Comparison of ENCODE assay signal across 25 mouse cellular contexts in genomic region chr3:83013951-83014350, GRCm38 (mm10). TPM values are rescaled to one million over a fixed set of nuclear protein-coding genes. Genes with fewer than 3 reads are reported as not detected.
DNase-seq lines count a peak whose midpoint lies in the region; ATAC-seq and TF ChIP-seq lines count a peak whose summit lies in the region.
"Had no signal": no experiment of that assay in that cellular context is flagged by ENCODE, and none has a peak within 500 bp of the region (broad histone marks: within the 10 kb centered on the region; RNA-seq: fewer than 3 reads in every experiment).

No protein-coding gene starts in this region.

- no peaks in the 10 kb centered on the region for H3K27me3 ChIP-seq in heart, adult 2 months (ENCODE audit: control insufficient read depth, insufficient read depth, low read length)
- H3K27me3 ChIP-seq in liver, adult 2 months (ENCODE audit: control insufficient read depth, insufficient read depth, low read length), result no peaks in the 10 kb centered on the region
- no peaks in the 10 kb centered on the region for H3K27me3 ChIP-seq in liver, embryonic 11.5 days (replicated peaks; ENCODE audit: control insufficient read depth, insufficient read depth, low read length)
- no peaks in the 10 kb centered on the region for H3K27me3 ChIP-seq in liver, postnatal 0 days (ENCODE audit: insufficient read depth, low read length)
- H3K27me3 ChIP-seq in midbrain, embryonic 11.5 days (ENCODE audit: control insufficient read depth, insufficient read depth, low read length), result no peaks in the 10 kb centered on the region
- no peaks in the 10 kb centered on the region for H3K27me3 ChIP-seq in midbrain, embryonic 10.5 days (ENCODE audit: low read depth, poor library complexity, severe bottlenecking)
- H3K27me3 ChIP-seq: CH12.LX had no signal

- WGBS in heart, adult 2 months, result 86% methylated on average over 10 of the region's 10 CpGs
- WGBS in liver, adult 2 months, result 25% methylated on average over 10 of the region's 10 CpGs
- WGBS in liver, embryonic 11.5 days, result 85% methylated on average over 10 of the region's 10 CpGs
- WGBS in liver, postnatal 0 days (ENCODE audit: insufficient replicate concordance), result 74% methylated on average over 10 of the region's 10 CpGs
- 86% methylated on average over 10 of the region's 10 CpGs for WGBS in midbrain, embryonic 11.5 days
- 90% methylated on average over 10 of the region's 10 CpGs for WGBS in midbrain, embryonic 10.5 days

- ATAC-seq in liver, embryonic 11.5 days (replicated peaks; ENCODE audit: low FRiP score), result no peak
- ATAC-seq in liver, postnatal 0 days, result no peak
- no peak for ATAC-seq in midbrain, embryonic 11.5 days (ENCODE audit: low FRiP score)
- ATAC-seq: activated CD4-positive, CD25-positive, alpha-beta regulatory T cell, adult 4 months; CD4-positive, CD25-positive, alpha-beta regulatory T cell, adult 4 months; Patski had no signal

- H3K27ac ChIP-seq in heart, adult 2 months, result no peak overlapping the region
- H3K27ac ChIP-seq in liver, adult 2 months (replicated peaks; ENCODE audit: insufficient read depth, low read depth, low read length), result no peak overlapping the region; the same call in 1 of the 2 replicates
- H3K27ac ChIP-seq in liver, embryonic 11.5 days (ENCODE audit: low read depth, low read length), result no peak overlapping the region
- no peak overlapping the region for H3K27ac ChIP-seq in liver, postnatal 0 days (ENCODE audit: low read depth)
- H3K27ac ChIP-seq in midbrain, embryonic 11.5 days (ENCODE audit: low read depth, low read length), result no peak overlapping the region
- H3K27ac ChIP-seq in midbrain, embryonic 10.5 days (replicated peaks), result no peak overlapping the region

- intact Hi-C loops in heart, adult 2 months (cut with DNase I), result no loop called here

- no peaks in the 10 kb centered on the region for H3K4me1 ChIP-seq in heart, adult 2 months (ENCODE audit: control insufficient read depth, insufficient read depth, low read length)
- H3K4me1 ChIP-seq in liver, adult 2 months (ENCODE audit: control insufficient read depth, insufficient read depth, low read length), result no peaks in the 10 kb centered on the region; the same call in 1 of the 2 replicates
- H3K4me1 ChIP-seq in liver, embryonic 11.5 days (replicated peaks; ENCODE audit: control insufficient read depth, insufficient read depth, low read length), result no peaks in the 10 kb centered on the region
- no peaks in the 10 kb centered on the region for H3K4me1 ChIP-seq in liver, postnatal 0 days (ENCODE audit: insufficient read depth)
- no peaks in the 10 kb centered on the region for H3K4me1 ChIP-seq in midbrain, embryonic 11.5 days (ENCODE audit: control insufficient read depth, insufficient read depth, low read length)
- H3K4me1 ChIP-seq in midbrain, embryonic 10.5 days, result no peaks in the 10 kb centered on the region

- peak; percentile 80 for DNase-seq in heart, adult 11 months
- no peak for DNase-seq in heart, adult 2 months
- DNase-seq in liver, adult 2 months (ENCODE audit: extremely low read depth, low read depth, low spot score), result no peak
- DNase-seq in liver, embryonic 11.5 days (ENCODE audit: low spot score), result no peak
- DNase-seq in liver, postnatal 0 days, result no peak
- DNase-seq in liver, result no peak
- peak; percentile 77 for DNase-seq in midbrain, embryonic 11.5 days (ENCODE audit: low spot score, missing footprints)
- DNase-seq in midbrain, embryonic 10.5 days (ENCODE audit: low spot score), result no peak
- DNase-seq: adrenal gland, adult 2 months; adrenal gland, adult 8-10 months; adrenal gland, postnatal 10 days; adrenal gland, postnatal 14 days; adrenal gland, postnatal 25 days; adrenal gland, postnatal 36 days; B cell, adult 2 months; cerebellum, adult 11 months; cerebellum, adult 11-12 months had no signal

- no peak overlapping the region for H3K4me2 ChIP-seq in liver, embryonic 11.5 days
- peak overlapping the region; percentile 66; the same call in 1 of the 2 replicates for H3K4me2 ChIP-seq in liver, postnatal 0 days (ENCODE audit: low read depth, low read length)
- no peak overlapping the region for H3K4me2 ChIP-seq in midbrain, embryonic 11.5 days

- H3K79me2 ChIP-seq in heart, adult 2 months (replicated peaks; ENCODE audit: control insufficient read depth, insufficient read depth, low read length), result no peaks in the 10 kb centered on the region
- H3K79me2 ChIP-seq in liver, adult 2 months (ENCODE audit: control insufficient read depth, insufficient read depth, low read length), result no peaks in the 10 kb centered on the region; the same call in 1 of the 2 replicates

- no peak overlapping the region for H3K9ac ChIP-seq in heart, adult 2 months (ENCODE audit: low read depth, low read length)
- H3K9ac ChIP-seq in liver, adult 2 months (ENCODE audit: low read depth, low read length), result no peak overlapping the region
- no peak overlapping the region for H3K9ac ChIP-seq in liver, embryonic 11.5 days (ENCODE audit: low read depth, low read length)
- no peak overlapping the region for H3K9ac ChIP-seq in liver, postnatal 0 days (replicated peaks)
- no peak overlapping the region for H3K9ac ChIP-seq in midbrain, embryonic 11.5 days (ENCODE audit: low read length)

- no peaks in the 10 kb centered on the region for H3K9me3 ChIP-seq in liver, embryonic 11.5 days (ENCODE audit: control insufficient read depth, low read length)
- no peaks in the 10 kb centered on the region for H3K9me3 ChIP-seq in liver, postnatal 0 days (ENCODE audit: low read length)
- no peaks in the 10 kb centered on the region for H3K9me3 ChIP-seq in midbrain, embryonic 11.5 days (ENCODE audit: control insufficient read depth, low read length)
- no peaks in the 10 kb centered on the region for H3K9me3 ChIP-seq in midbrain, embryonic 10.5 days (replicated peaks)
- H3K9me3 ChIP-seq: G1E had no signal

- H3K36me3 ChIP-seq in heart, adult 2 months (ENCODE audit: control insufficient read depth, insufficient read depth, low read length), result no peaks in the 10 kb centered on the region
- H3K36me3 ChIP-seq in liver, adult 2 months (ENCODE audit: control insufficient read depth, insufficient read depth, low read length), result peaks cover 48% of the 10 kb centered on the region
- H3K36me3 ChIP-seq in liver, embryonic 11.5 days (ENCODE audit: control insufficient read depth, insufficient read depth, low read length), result no peaks in the 10 kb centered on the region
- no peaks in the 10 kb centered on the region; the same call in 1 of the 2 replicates for H3K36me3 ChIP-seq in liver, postnatal 0 days (replicated peaks; ENCODE audit: insufficient read depth, low read length)
- no peaks in the 10 kb centered on the region for H3K36me3 ChIP-seq in midbrain, embryonic 11.5 days (ENCODE audit: control insufficient read depth, insufficient read depth, low read length)
- H3K36me3 ChIP-seq in midbrain, embryonic 10.5 days, result no peaks in the 10 kb centered on the region
- H3K36me3 ChIP-seq: G1E had no signal

- no peak for TF ChIP-seq CTCF in heart, adult 2 months (IDR thresholded peaks at IDR 0.05)
- no peak for TF ChIP-seq CTCF in liver, adult 2 months (IDR thresholded peaks at IDR 0.05; ENCODE audit: low read depth, low read length)
- no peak for TF ChIP-seq CTCF in liver, postnatal 0 days (IDR thresholded peaks at IDR 0.05; ENCODE audit: low read depth)

- no peak overlapping the region for H3K4me3 ChIP-seq in heart, adult 2 months
- peak overlapping the region; percentile 60; the same call in 1 of the 2 replicates for H3K4me3 ChIP-seq in liver, adult 2 months (ENCODE audit: insufficient read depth, low read depth, low read length)
- H3K4me3 ChIP-seq in liver, embryonic 11.5 days (ENCODE audit: low read depth, low read length), result no peak overlapping the region
- H3K4me3 ChIP-seq in liver, postnatal 0 days (ENCODE audit: low read depth, low read length), result 0 out of 2 replicates have a peak overlapping the region, but pooled peaks have one; percentile 49
- no peak overlapping the region for H3K4me3 ChIP-seq in midbrain, embryonic 11.5 days (ENCODE audit: low read depth, low read length)
- H3K4me3 ChIP-seq in midbrain, embryonic 10.5 days, result no peak overlapping the region

- no peak for TF ChIP-seq POLR2A in heart, adult 2 months (IDR thresholded peaks at IDR 0.05; ENCODE audit: insufficient read depth, low read depth, low read length)
- TF ChIP-seq POLR2A in liver, adult 2 months (IDR thresholded peaks at IDR 0.05; ENCODE audit: extremely low read depth, insufficient read depth, low read length), result no peak

- no peak for TF ChIP-seq EP300 in heart, adult 2 months (IDR thresholded peaks at IDR 0.05; ENCODE audit: insufficient read depth, low read depth, low read length)
- no peak for TF ChIP-seq EP300 in liver, postnatal 0 days (IDR thresholded peaks at IDR 0.05; ENCODE audit: low read depth)

RNA-seq across cellular contexts. Expression of gene Fgg, which starts 6.4 kb away (rescaled TPM):
- not detected for total RNA-seq in heart, adult 2 months (2021)
- polyA plus RNA-seq in heart, adult 2 months (2012; rRNA removed), result 0.10 and 1.5 TPM in 2 replicates
- total RNA-seq in liver, adult 2 months (2014; rRNA removed), result 3,843 and 4,358 TPM in 2 replicates
- 2,564 and 2,816 TPM in 2 replicates for polyA plus RNA-seq in liver, adult 2 months (2012; rRNA removed)
- 178 and 182 TPM in 2 replicates for polyA plus RNA-seq in liver, embryonic 11.5 days (2014; fragmentation: Nextera tagmentation; extraction: Ambion mirVana)
- polyA plus RNA-seq in liver, postnatal 0 days (2015; fragmentation: Nextera tagmentation; extraction: Ambion mirVana), result 4,762 and 5,621 TPM in 2 replicates
- polyA plus RNA-seq in midbrain, embryonic 11.5 days (2014; fragmentation: Nextera tagmentation; extraction: Ambion mirVana), result not detected in 2 replicates
- 0.06 TPM in 1 of 2 replicates, not detected in the other for polyA plus RNA-seq in midbrain, embryonic 10.5 days (2016; fragmentation: Nextera tagmentation; extraction: Ambion mirVana)
- total RNA-seq: CH12.LX, MEL had no signal
- polyA plus RNA-seq: activated CD4-positive, CD25-positive, alpha-beta regulatory T cell, adult 4 months; C2C12; CD4-positive, CD25-positive, alpha-beta regulatory T cell, adult 4 months; G1E; Patski had no signal

RNA-seq across cellular contexts. Expression of gene Fga, which starts 11.9 kb away (rescaled TPM):
- not detected for total RNA-seq in heart, adult 2 months (2021)
- polyA plus RNA-seq in heart, adult 2 months (2012; rRNA removed), result 0.73 TPM in 1 of 2 replicates, not detected in the other
- 3,320 and 3,369 TPM in 2 replicates for total RNA-seq in liver, adult 2 months (2014; rRNA removed)
- polyA plus RNA-seq in liver, adult 2 months (2012; rRNA removed), result 877 and 984 TPM in 2 replicates
- 161 and 182 TPM in 2 replicates for polyA plus RNA-seq in liver, embryonic 11.5 days (2014; fragmentation: Nextera tagmentation; extraction: Ambion mirVana)
- 4,366 and 4,944 TPM in 2 replicates for polyA plus RNA-seq in liver, postnatal 0 days (2015; fragmentation: Nextera tagmentation; extraction: Ambion mirVana)
- polyA plus RNA-seq in midbrain, embryonic 11.5 days (2014; fragmentation: Nextera tagmentation; extraction: Ambion mirVana), result not detected in 2 replicates
- not detected in 2 replicates for polyA plus RNA-seq in midbrain, embryonic 10.5 days (2016; fragmentation: Nextera tagmentation; extraction: Ambion mirVana)
- total RNA-seq: CH12.LX, ES-E14, MEL had no signal
- polyA plus RNA-seq: activated CD4-positive, CD25-positive, alpha-beta regulatory T cell, adult 4 months; C2C12; CD4-positive, CD25-positive, alpha-beta regulatory T cell, adult 4 months; G1E; Patski had no signal

RNA-seq across cellular contexts. Expression of gene Fgb, which starts 35.7 kb away (rescaled TPM):
- not detected for total RNA-seq in heart, adult 2 months (2021)
- polyA plus RNA-seq in heart, adult 2 months (2012; rRNA removed), result 0.56 TPM in 1 of 2 replicates, not detected in the other
- 2,420 and 2,798 TPM in 2 replicates for total RNA-seq in liver, adult 2 months (2014; rRNA removed)
- polyA plus RNA-seq in liver, adult 2 months (2012; rRNA removed), result 918 and 923 TPM in 2 replicates
- polyA plus RNA-seq in liver, embryonic 11.5 days (2014; fragmentation: Nextera tagmentation; extraction: Ambion mirVana), result 176 and 188 TPM in 2 replicates
- 2,723 and 3,190 TPM in 2 replicates for polyA plus RNA-seq in liver, postnatal 0 days (2015; fragmentation: Nextera tagmentation; extraction: Ambion mirVana)
- not detected in 2 replicates for polyA plus RNA-seq in midbrain, embryonic 11.5 days (2014; fragmentation: Nextera tagmentation; extraction: Ambion mirVana)
- not detected in 2 replicates for polyA plus RNA-seq in midbrain, embryonic 10.5 days (2016; fragmentation: Nextera tagmentation; extraction: Ambion mirVana)
- total RNA-seq: adrenal gland, postnatal 25 days; CH12.LX; ES-E14; MEL had no signal
- polyA plus RNA-seq: activated CD4-positive, CD25-positive, alpha-beta regulatory T cell, adult 4 months; C2C12; CD4-positive, CD25-positive, alpha-beta regulatory T cell, adult 4 months; G1E; Patski had no signal

RNA-seq across cellular contexts. Expression of gene Plrg1, which starts 41.4 kb away (rescaled TPM):
- total RNA-seq in heart, adult 2 months (2021), result 10 to 100 TPM; 25.6 to 27.5 TPM
- polyA plus RNA-seq in heart, adult 2 months (2012; rRNA removed), result 24.4 and 40.7 TPM in 2 replicates
- total RNA-seq in liver, adult 2 months (2014; rRNA removed), result 34.1 and 35.1 TPM in 2 replicates
- 20.7 and 21.8 TPM in 2 replicates for polyA plus RNA-seq in liver, adult 2 months (2012; rRNA removed)
- 92.7 and 103 TPM in 2 replicates for polyA plus RNA-seq in liver, embryonic 11.5 days (2014; fragmentation: Nextera tagmentation; extraction: Ambion mirVana)
- polyA plus RNA-seq in liver, postnatal 0 days (2015; fragmentation: Nextera tagmentation; extraction: Ambion mirVana), result 29.6 and 29.9 TPM in 2 replicates
- polyA plus RNA-seq in midbrain, embryonic 11.5 days (2014; fragmentation: Nextera tagmentation; extraction: Ambion mirVana), result 142 and 144 TPM in 2 replicates
- polyA plus RNA-seq in midbrain, embryonic 10.5 days (2016; fragmentation: Nextera tagmentation; extraction: Ambion mirVana), result 144 and 150 TPM in 2 replicates

Comparison
In these comparisons a context has a peak if more than half of its experiments do, and no peak if none do; other contexts are left out.
1. DNase-seq: peak in heart, adult 11 months (single experiment) and midbrain, embryonic 11.5 days (single experiment); none in heart, adult 2 months (0 of 2), liver, adult 2 months (single experiment), liver, embryonic 11.5 days (single experiment), liver, postnatal 0 days (single experiment), liver (single experiment) and midbrain, embryonic 10.5 days (single experiment).
2. H3K4me3 ChIP-seq: peak in liver, adult 2 months (single experiment) and liver, postnatal 0 days (single experiment); none in heart, adult 2 months (single experiment), liver, embryonic 11.5 days (single experiment), midbrain, embryonic 11.5 days (single experiment) and midbrain, embryonic 10.5 days (single experiment).
3. RNA of gene Fgg, which starts 6.4 kb away (polyA plus RNA-seq): 4,762 to 5,621 TPM in liver, postnatal 0 days, 2,564 to 2,816 TPM in liver, adult 2 months and 178 to 182 TPM in liver, embryonic 11.5 days; 0.10 to 1.5 TPM in heart, adult 2 months, 0.06 TPM in midbrain, embryonic 10.5 days and not detected in midbrain, embryonic 11.5 days; every median in the first group is over 10 times any median in the second.
4. RNA of gene Fga, which starts 11.9 kb away (polyA plus RNA-seq): 4,366 to 4,944 TPM in liver, postnatal 0 days, 877 to 984 TPM in liver, adult 2 months and 161 to 182 TPM in liver, embryonic 11.5 days; 0.73 TPM in heart, adult 2 months, not detected in midbrain, embryonic 11.5 days and not detected in midbrain, embryonic 10.5 days; every median in the first group is over 10 times any median in the second.
5. RNA of gene Fgb, which starts 35.7 kb away (polyA plus RNA-seq): 2,723 to 3,190 TPM in liver, postnatal 0 days, 918 to 923 TPM in liver, adult 2 months and 176 to 188 TPM in liver, embryonic 11.5 days; 0.56 TPM in heart, adult 2 months, not detected in midbrain, embryonic 11.5 days and not detected in midbrain, embryonic 10.5 days; every median in the first group is over 100 times any median in the second.